Mouse (Mus musculus) central nervous system, embryonic 14 days (tissue): ENCODE results near the gene Otud1. TPM values are rescaled to one million over a fixed set of nuclear protein-coding genes. Genes with fewer than 3 reads are reported as not detected.

Source experiments
- polyA plus RNA-seq: library from polyadenylated mRNA; depleted of rRNA; stranded (reverse); fragments of >200 nt; gene quantifications from 2 replicates; pipeline ENCODE4 v1.2.3, GENCODE M21; 2012; rRNA removed

Otud1 gene
- polyA plus RNA-seq = 2.1 and 2.2 TPM in 2 replicates

GRCm38 (mm10) chr2:19657158-19657874, at the start of gene Otud1:
Otud1 (plus strand) TSS chr2:19657752.

Other genes with a start within 250 kb of the Otud1 start
- gene Ptf1a, start 212.1 kb upstream of the Otud1 start, polyA plus RNA-seq = 0.42 and 0.65 TPM in 2 replicates
- 0.09 TPM in 1 of 2 replicates, not detected in the other for gene 4921504E06Rik, start 103.8 kb upstream of the Otud1 start, polyA plus RNA-seq